Mouse (Mus musculus) large intestine, adult 2 months (tissue): ENCODE measurements around the gene Cdk14. TPM values are rescaled to one million over a fixed set of nuclear protein-coding genes. Genes with fewer than 3 reads are reported as not detected.

Experiments used
- DNase-seq: peaks from one replicate; pipeline ENCODE4 v3.0.0-alpha.2; 2012; ENCODE audit warnings: low read depth, low spot score
- WGBS: fragments of 180-500 bp; shearing (Covaris S2); methylation state at CpG from one replicate; pipeline ENCODE4 v1.1.7; 2018; 5-methylcytosine and 5-hydroxymethylcytosine counted together
- polyA plus RNA-seq: library from polyadenylated mRNA; depleted of rRNA; stranded (reverse); fragments of >200 nt; gene quantifications from 2 replicates; pipeline ENCODE4 v1.2.3, GENCODE M21; 2012; rRNA removed

Cdk14 gene
- 0.89 and 1.2 TPM in 2 replicates for polyA plus RNA-seq

DNA sequence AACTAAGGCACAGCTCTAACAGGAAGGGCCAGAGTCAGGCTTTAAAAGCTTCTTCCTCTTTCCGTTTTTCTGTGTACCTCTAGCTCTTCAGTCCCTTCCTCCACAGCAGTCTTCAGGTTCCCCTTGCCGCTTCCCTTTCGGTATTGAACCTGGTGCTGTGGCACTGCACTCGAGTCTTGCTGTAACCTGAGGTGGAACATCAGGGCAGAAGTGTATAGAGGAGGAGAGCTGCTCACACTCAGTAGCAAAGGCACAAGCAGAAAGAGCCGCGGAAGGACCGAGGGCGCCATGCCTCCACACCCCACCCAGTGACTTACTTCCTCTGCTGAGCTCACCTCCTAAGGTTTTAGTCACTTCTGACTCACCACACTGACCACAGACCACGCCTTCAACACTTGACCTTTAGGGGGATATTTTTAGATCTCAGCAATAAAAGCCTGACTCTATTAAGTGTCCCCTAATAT is at the start of gene Cdk14:
Gene Cdk14, minus strand, starts transcription at position 321 of the 464 bp plus-strand sequence.
- no peak for DNase-seq
- 76% methylated on average over 9 of the region's 9 CpGs for WGBS

DNA sequence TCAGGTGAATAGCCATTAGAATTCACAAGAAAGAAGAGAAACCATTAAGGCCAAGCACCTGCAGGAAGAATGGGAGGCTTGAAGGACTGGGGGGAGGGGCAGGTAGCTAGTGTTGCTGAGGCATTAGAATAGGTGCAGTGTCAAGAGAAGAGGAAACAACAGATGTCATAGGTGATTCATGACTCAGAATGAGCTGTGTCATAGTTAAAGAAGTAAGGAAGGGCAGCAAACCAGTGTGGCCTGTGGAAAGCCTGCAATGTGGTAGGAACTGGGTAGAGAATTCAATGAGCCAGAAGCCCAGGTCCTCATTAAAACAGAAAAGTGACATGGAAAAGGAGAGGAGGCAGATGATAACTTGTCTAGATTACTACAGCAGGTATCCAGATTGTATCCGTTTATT is 45.1 kb upstream of the Cdk14 start:
- 61% methylated on average over 1 of the region's 1 CpGs for WGBS
- DNase-seq: no peak

GRCm38 (mm10) chr5:5431746-5432438 is 11.8 kb upstream of the Cdk14 start:
- no peak for DNase-seq
- WGBS: 57% methylated on average over 5 of the region's 5 CpGs

GRCm38 (mm10) chr5:5423723-5424171 is 3.6 kb upstream of the Cdk14 start:
- 63% methylated on average over 6 of the region's 6 CpGs for WGBS
- DNase-seq: no peak

DNA sequence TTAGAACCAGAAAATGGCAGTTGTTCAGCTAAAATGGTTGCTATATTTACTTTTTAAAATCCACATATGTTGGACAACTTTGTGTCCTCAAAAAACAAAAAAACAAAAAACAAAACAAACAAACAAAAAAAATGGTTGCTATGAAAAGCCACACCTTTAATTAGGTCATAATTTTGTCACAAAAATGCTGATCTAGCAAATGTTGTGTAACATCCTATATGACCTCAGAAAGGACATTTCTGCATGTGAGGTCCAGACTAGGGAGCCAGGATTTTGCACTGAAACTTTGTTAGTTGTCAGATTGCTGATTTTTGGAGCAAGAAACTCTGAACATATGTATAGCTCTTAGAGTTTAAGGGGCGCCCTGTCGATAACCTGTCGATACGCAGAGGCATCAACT is 3.0 kb upstream of the Cdk14 start:
- no peak for DNase-seq
- 81% methylated on average over 4 of the region's 4 CpGs for WGBS

GRCm38 (mm10) chr5:5421439-5421838 is 1.3 kb upstream of the Cdk14 start:
- DNase-seq: no peak
- WGBS: 90% methylated on average over 2 of the region's 2 CpGs

GRCm38 (mm10) chr5:5419253-5419652 is 859 bp downstream of the Cdk14 start:
- DNase-seq: no peak
- 68% methylated on average over 1 of the region's 1 CpGs for WGBS

DNA sequence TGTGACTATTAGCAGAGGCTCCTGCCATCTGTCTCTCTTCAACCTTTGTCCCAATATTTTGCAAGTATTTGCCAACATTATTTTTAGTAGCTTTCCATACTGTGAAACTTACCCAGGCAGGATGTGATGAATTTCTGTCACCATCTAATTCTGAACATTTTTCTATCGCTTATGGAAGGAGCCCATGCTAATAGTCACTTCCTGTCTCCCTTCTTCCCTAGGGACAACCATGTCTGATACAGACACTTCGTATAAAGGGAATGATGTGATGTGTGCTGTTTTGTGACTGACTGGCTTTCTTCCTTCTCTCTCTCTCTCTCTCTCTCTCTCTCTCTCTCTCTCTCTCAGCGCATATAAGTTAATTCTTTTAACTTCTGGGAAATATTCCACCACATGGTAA is 5.3 kb downstream of the Cdk14 start:
- no peak for DNase-seq
- 79% methylated on average over 3 of the region's 3 CpGs for whole genome bisulfite sequencing

GRCm38 (mm10) chr5:5411886-5412285 is 8.2 kb downstream of the Cdk14 start:
- 51% methylated on average over 2 of the region's 2 CpGs for WGBS

GRCm38 (mm10) chr5:5401986-5402385 is 18.1 kb downstream of the Cdk14 start:
- WGBS: 61% methylated on average over 4 of the region's 4 CpGs

More at GRCm38 (mm10) chr5:5411886-5412285, 8.2 kb downstream of the Cdk14 start:
- DNase-seq: no peak

GRCm38 (mm10) chr5:5392786-5393185 is 27.3 kb downstream of the Cdk14 start:
- 31% methylated on average over 3 of the region's 3 CpGs for WGBS
- DNase-seq: no peak

More at GRCm38 (mm10) chr5:5401986-5402385, 18.1 kb downstream of the Cdk14 start:
- no peak for DNase-seq

- 6% methylated on average over 23 of the region's 23 CpGs for WGBS
- DNase-seq: no peak
Measured at GRCm38 (mm10) chr5:5380731-5381718, 39.1 kb downstream of the Cdk14 start.

GRCm38 (mm10) chr5:5379870-5380730 is 40.0 kb downstream of the Cdk14 start:
- WGBS: 1% methylated on average over 106 of the region's 128 CpGs
- DNase-seq: no peak

- no peak for DNase-seq
- 5% methylated on average over 14 of the region's 14 CpGs for WGBS
Measured at GRCm38 (mm10) chr5:5379501-5379869, 40.6 kb downstream of the Cdk14 start.

GRCm38 (mm10) chr5:5374393-5374792 is 45.7 kb downstream of the Cdk14 start:
- DNase-seq: no peak
- WGBS: 94% methylated on average over 1 of the region's 1 CpGs

- 89% methylated on average over 7 of the region's 7 CpGs for WGBS
- DNase-seq: no peak
Measured at GRCm38 (mm10) chr5:5373541-5373940, 46.6 kb downstream of the Cdk14 start.

GRCm38 (mm10) chr5:5372936-5373335 is 47.2 kb downstream of the Cdk14 start:
- 81% methylated on average over 5 of the region's 5 CpGs for WGBS
- no peak for DNase-seq

DNA sequence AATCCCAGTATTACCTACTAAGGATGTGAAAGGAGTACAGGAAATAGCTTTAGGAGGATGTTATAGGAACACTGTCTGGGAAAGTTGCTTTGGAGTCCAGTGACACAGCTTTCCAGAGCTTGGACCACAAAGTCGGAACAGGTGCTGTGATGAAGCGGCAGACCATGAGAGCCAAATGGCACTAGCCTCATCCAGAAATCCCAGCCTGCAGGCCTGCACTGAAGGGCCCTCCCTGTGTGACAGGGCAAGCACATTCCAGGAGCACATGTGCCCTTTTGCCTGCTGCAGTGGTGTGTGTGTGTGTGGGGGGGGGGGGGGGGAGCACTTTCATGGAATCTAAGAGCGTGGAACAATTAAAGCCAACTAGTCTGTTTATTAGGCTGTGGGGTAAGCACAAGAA is 47.8 kb downstream of the Cdk14 start:
- DNase-seq: no peak
- 84% methylated on average over 3 of the region's 3 CpGs for WGBS

- DNase-seq: no peak
- WGBS: 39% methylated on average over 4 of the region's 4 CpGs
Measured at GRCm38 (mm10) chr5:5370322-5371082, 49.6 kb downstream of the Cdk14 start.
